In genomic region chr17:64601751-64602578, GRCm38 (mm10) we compare ENCODE assay signal across 8 mouse cellular contexts. TPM values are rescaled to one million over a fixed set of nuclear protein-coding genes. Genes with fewer than 3 reads are reported as not detected.
DNase-seq lines count a peak whose midpoint lies in the region; ATAC-seq and TF ChIP-seq lines count a peak whose summit lies in the region.

No protein-coding gene starts in this region.

- intact Hi-C loops in heart, postnatal 10 days (cut with DNase I), result loop anchor here (2.0 to 10.0 kb wide), 7 partner anchors 15 to 740 kb away; partner anchors contain the start of genes A930002H24Rik and Fer

- peaks cover 32% of the 10 kb centered on the region for H3K79me2 ChIP-seq in MEL (ENCODE audit: control insufficient read depth, insufficient read depth, low read length, poor library complexity)

- H3K4me3 ChIP-seq in MEL (ENCODE audit: control insufficient read depth in 1 of 2, insufficient read depth in 1 of 2, low read depth in 2 of 2, low read length in 2 of 2), result peak overlapping the region; percentile 59 to 97
- peak overlapping the region; percentile 89 for H3K4me3 ChIP-seq in forebrain, embryonic 12.5 days (replicated peaks)

- no peaks in the 10 kb centered on the region for H3K9me3 ChIP-seq in MEL (replicated peaks; ENCODE audit: insufficient read depth, low read length)
- H3K9me3 ChIP-seq in forebrain, embryonic 12.5 days, result no peaks in the 10 kb centered on the region

- TF ChIP-seq RAD21 in MEL (IDR thresholded peaks at IDR 0.05; ENCODE audit: low read depth, low read length), result peak; percentile 14

- peak; percentile 9 to 52 (median 45); a peak in 4 of 6 replicates for TF ChIP-seq CTCF in MEL (IDR thresholded peaks at IDR 0.05 in 2 of 3, conservative IDR thresholded peaks at IDR 0.05 in 1 of 3; ENCODE audit: control insufficient read depth in 1 of 3, insufficient read depth in 1 of 3, low read depth in 2 of 3, low read length in 3 of 3, poor library complexity in 1 of 3, severe bottlenecking in 1 of 3)

- H3K27me3 ChIP-seq in MEL (ENCODE audit: control insufficient read depth in 1 of 2, insufficient read depth in 2 of 2, low read length in 2 of 2), result no peaks in the 10 kb centered on the region
- no peaks in the 10 kb centered on the region for H3K27me3 ChIP-seq in forebrain, embryonic 12.5 days

- under 1% methylated on average over 44 of the region's 44 CpGs for WGBS in forebrain, embryonic 12.5 days

- peak overlapping the region; percentile 73 for H3K27ac ChIP-seq in MEL (ENCODE audit: control insufficient read depth, low read depth, low read length)
- no peak overlapping the region for H3K27ac ChIP-seq in forebrain, embryonic 12.5 days

- H3K4me2 ChIP-seq in forebrain, embryonic 12.5 days, result peak overlapping the region; percentile 99

- H3K36me3 ChIP-seq in MEL (ENCODE audit: control insufficient read depth in 1 of 2, insufficient read depth in 2 of 2, low read length in 2 of 2), result peaks cover 0 to 41% of the 10 kb centered on the region in 2 experiments; a peak in 2 of 4 replicates
- H3K36me3 ChIP-seq in forebrain, embryonic 12.5 days (replicated peaks), result no peaks in the 10 kb centered on the region

- TF ChIP-seq EP300 in MEL (IDR thresholded peaks at IDR 0.05; ENCODE audit: low read depth in 1 of 2, low read length in 2 of 2), result peak; percentile 24 to 75; a peak in 3 of 4 replicates

- H3K9ac ChIP-seq in MEL (ENCODE audit: control insufficient read depth, low read depth, low read length, poor library complexity, severe bottlenecking), result peak overlapping the region; percentile 62
- H3K9ac ChIP-seq in forebrain, embryonic 12.5 days, result peak overlapping the region; percentile 88

- H3K4me1 ChIP-seq in MEL (ENCODE audit: control insufficient read depth in 1 of 2, insufficient read depth in 2 of 2, low read length in 2 of 2), result peaks cover 15 to 26% of the 10 kb centered on the region in 2 experiments
- H3K4me1 ChIP-seq in forebrain, embryonic 12.5 days, result peaks cover 39% of the 10 kb centered on the region

- peak; percentile 37; the same call in 1 of the 2 replicates for ATAC-seq in forebrain, embryonic 12.5 days (ENCODE audit: low FRiP score)

- TF ChIP-seq POLR2A in MEL (IDR thresholded peaks at IDR 0.05; ENCODE audit: control insufficient read depth in 1 of 2, insufficient read depth in 1 of 2, low read depth in 1 of 2, low read length in 2 of 2, poor library complexity in 1 of 2), result peak; percentile 23 to 29; a peak in 1 of 4 replicates

- peak; percentile 85 for DNase-seq in MEL (ENCODE audit: low read depth, low spot score)
- peak; percentile 4 for DNase-seq in c-Kit-negative CD71-positive TER-119-positive erythroid progenitor cells, embryonic 14.5 days (ENCODE audit: low read depth, low spot score)
- peak; percentile 75 to 84 for DNase-seq in heart, postnatal 10 days
- peak; percentile 67 to 74 for DNase-seq in kidney, postnatal 36 days
- DNase-seq in lung, postnatal 10 days, result peak; percentile 74
- peak; percentile 70 for DNase-seq in retina, postnatal 1 day
- peak; percentile 75 for DNase-seq in thymus, postnatal 4 days

TF ChIP-seq in MEL, 35 proteins besides CTCF, POLR2A, EP300 and RAD21:
- TF ChIP-seq HCFC1 (IDR thresholded peaks at IDR 0.05; ENCODE audit: low read depth, low read length) (no peak), GATA1 (IDR thresholded peaks at IDR 0.05; ENCODE audit: low read depth, low read length) (peak; percentile 65), USF1 (IDR thresholded peaks at IDR 0.05; ENCODE audit: low read depth, low read length) (no peak), MAX (IDR thresholded peaks at IDR 0.05; ENCODE audit: low read length) (no peak; the same call in 1 of the 2 replicates), ZKSCAN1 (IDR thresholded peaks at IDR 0.05; ENCODE audit: low read depth, low read length) (no peak), ZNF384 (IDR thresholded peaks at IDR 0.05; ENCODE audit: low read depth, low read length) (no peak), BHLHE40 (IDR thresholded peaks at IDR 0.05; ENCODE audit: borderline replicate concordance, low read depth, low read length) (0 out of 2 replicates have a peak, but pooled peaks have one; percentile 23), TCF12 (IDR thresholded peaks at IDR 0.05; ENCODE audit: low read depth, low read length) (peak; percentile 64), GABPA (IDR thresholded peaks at IDR 0.05; ENCODE audit: low read depth, low read length) (no peak), KAT2A (conservative IDR thresholded peaks at IDR 0.05; ENCODE audit: low read depth, low read length) (no peak), TBP (IDR thresholded peaks at IDR 0.05; ENCODE audit: low read depth, low read length) (peak; percentile 48; the same call in 1 of the 2 replicates), ETS1 (IDR thresholded peaks at IDR 0.05; ENCODE audit: low read depth, low read length) (peak; percentile 99), ELF1 (IDR thresholded peaks at IDR 0.05; ENCODE audit: low read depth, low read length) (no peak), MAFK (IDR thresholded peaks at IDR 0.05; ENCODE audit: borderline replicate concordance, low read depth, low read length) (peak; percentile 24; the same call in 1 of the 2 replicates), TAL1 (IDR thresholded peaks at IDR 0.05; ENCODE audit: low read length) (peak; percentile 13; the same call in 1 of the 2 replicates), CHD2 (IDR thresholded peaks at IDR 0.05; ENCODE audit: low read length) (no peak), E2F4 (IDR thresholded peaks at IDR 0.05; ENCODE audit: borderline replicate concordance, low read depth, low read length) (no peak), POLR2AphosphoS5 (IDR thresholded peaks at IDR 0.05; ENCODE audit: borderline replicate concordance, low read depth, low read length) (no peak), CHD1 (IDR thresholded peaks at IDR 0.05; ENCODE audit: low read depth, low read length) (no peak), SMC3 (IDR thresholded peaks at IDR 0.05; ENCODE audit: low read depth, low read length) (peak; percentile 27; the same call in 1 of the 2 replicates), USF2 (IDR thresholded peaks at IDR 0.05; ENCODE audit: borderline replicate concordance in 1 of 2, insufficient read depth in 1 of 2, low read depth in 1 of 2, low read length in 2 of 2) (no peak), JUND (IDR thresholded peaks at IDR 0.05; ENCODE audit: low read depth, low read length) (no peak), NELFE (IDR thresholded peaks at IDR 0.05; ENCODE audit: low read depth, low read length) (0 out of 2 replicates have a peak, but pooled peaks have one; percentile 9), MEF2A (IDR thresholded peaks at IDR 0.05; ENCODE audit: extremely low read depth, insufficient replicate concordance, low read depth, low read length, poor library complexity, severe bottlenecking) (no peak), POLR2AphosphoS2 (IDR thresholded peaks at IDR 0.05; ENCODE audit: low read length) (0 out of 2 replicates have a peak, but pooled peaks have one; percentile 25), ZC3H11A (IDR thresholded peaks at IDR 0.05; ENCODE audit: low read depth, low read length) (0 out of 2 replicates have a peak, but pooled peaks have one; percentile 9), RCOR1 (IDR thresholded peaks at IDR 0.05; ENCODE audit: low read depth, low read length) (peak; percentile 57; the same call in 1 of the 2 replicates), UBTF (IDR thresholded peaks at IDR 0.05; ENCODE audit: borderline replicate concordance, insufficient read depth, low read depth, low read length) (no peak; the same call in 1 of the 2 replicates), MYC (IDR thresholded peaks at IDR 0.05; ENCODE audit: low read depth, low read length) (no peak), NRF1 (IDR thresholded peaks at IDR 0.05; ENCODE audit: insufficient read depth, low read depth, low read length, poor library complexity, severe bottlenecking) (no peak), ZMIZ1 (IDR thresholded peaks at IDR 0.05; ENCODE audit: low read depth, low read length) (no peak), SIN3A (IDR thresholded peaks at IDR 0.05; ENCODE audit: low read length) (peak; percentile 91), MXI1 (IDR thresholded peaks at IDR 0.05; ENCODE audit: low read depth, low read length) (peak; percentile 32; the same call in 1 of the 2 replicates), MYB (IDR thresholded peaks at IDR 0.05; ENCODE audit: low read depth, low read length) (no peak), MAZ (IDR thresholded peaks at IDR 0.05; ENCODE audit: low read depth, low read length) (peak; percentile 52; the same call in 1 of the 2 replicates)

RNA-seq across cellular contexts. Expression of gene Man2a1, which starts 1.4 kb away (rescaled TPM):
- 8.0 and 8.7 TPM in 2 replicates for total RNA-seq in MEL (2012; rRNA removed)
- 10 to 100 TPM in 1 of 2 experiments, 1 to 10 TPM in 1; 9.1 to 27.5 TPM for polyA plus RNA-seq in MEL (2012; ENCODE audit: insufficient read depth in 1 of 2, insufficient read length in 2 of 2, low read depth in 1 of 2, low replicate concordance in 2 of 2, missing spikeins in 1 of 2)
- polyA plus RNA-seq in forebrain, embryonic 12.5 days (2016; fragmentation: Nextera tagmentation; extraction: Ambion mirVana), result 4.1 and 4.7 TPM in 2 replicates
- total RNA-seq in heart, postnatal 10 days (2021), result 10 to 100 TPM; 27.5 to 35.6 TPM

Comparison
In these comparisons a context has a peak if more than half of its experiments do, and no peak if none do; other contexts are left out.
1. DNase-seq: peak in every context shown above with its lines; median percentile 85 in MEL; 80 in heart, postnatal 10 days; 75 in thymus, postnatal 4 days; 74 in lung, postnatal 10 days; 70 in kidney, postnatal 36 days; 70 in retina, postnatal 1 day; 4 in c-Kit-negative CD71-positive TER-119-positive erythroid progenitor cells, embryonic 14.5 days.